Mouse (Mus musculus) fibroblast of lung, adult 2 months (primary cell): ENCODE measurements around the gene Csf2rb2.

Source experiments
- DNase-seq: peaks from one replicate; pipeline ENCODE4 v3.0.0-alpha.2; 2011; ENCODE audit warnings: low read depth

Gene Csf2rb2

GRCm38 (mm10) chr15:78254751-78255150 lies 50.8 kb downstream of the Csf2rb2 start:
- no peak for DNase-seq

- DNase-seq, result no peak
Observed at GRCm38 (mm10) chr15:78248410-78248809, 57.1 kb downstream of the Csf2rb2 start.

- DNase-seq, result no peak
Observed at GRCm38 (mm10) chr15:78247659-78248058, 57.9 kb downstream of the Csf2rb2 start.

- DNase-seq, result no peak
Observed at GRCm38 (mm10) chr15:78246143-78247116, 59.1 kb downstream of the Csf2rb2 start.

- DNase-seq, result no peak
Observed at GRCm38 (mm10) chr15:78244695-78245492, 60.6 kb downstream of the Csf2rb2 start, which contains the start of gene Ncf4. Gene Ncf4, plus strand, starts transcription at chr15:78244801.

- no peak for DNase-seq
Observed at GRCm38 (mm10) chr15:78243774-78244173, 61.7 kb downstream of the Csf2rb2 start.

GRCm38 (mm10) chr15:78243061-78243460 lies 62.5 kb downstream of the Csf2rb2 start:
- no peak for DNase-seq

GRCm38 (mm10) chr15:78241335-78241734 lies 64.2 kb downstream of the Csf2rb2 start:
- no peak for DNase-seq

GRCm38 (mm10) chr15:78239956-78240617 lies 65.4 kb downstream of the Csf2rb2 start:
- DNase-seq, result no peak

GRCm38 (mm10) chr15:78239453-78239852 lies 66.1 kb downstream of the Csf2rb2 start:
- no peak for DNase-seq

- no peak for DNase-seq
Observed at GRCm38 (mm10) chr15:78234823-78235509, 70.6 kb downstream of the Csf2rb2 start.
